Mouse (Mus musculus): Measurements from ENCODE around the gene Tab3.

GRCm38 (mm10) chrX:85525545-85525944, 48.3 kb upstream of the Tab3 start:
- TF ChIP-seq CTCF (IDR thresholded peaks at IDR 0.05; ENCODE audit: control insufficient read depth, insufficient read depth, insufficient read length) (no peak), USF1 (IDR thresholded peaks at IDR 0.05; ENCODE audit: low read depth) (no peak)
